Mouse (Mus musculus): ENCODE data around the gene Skint10.

Gene Skint10

DNA sequence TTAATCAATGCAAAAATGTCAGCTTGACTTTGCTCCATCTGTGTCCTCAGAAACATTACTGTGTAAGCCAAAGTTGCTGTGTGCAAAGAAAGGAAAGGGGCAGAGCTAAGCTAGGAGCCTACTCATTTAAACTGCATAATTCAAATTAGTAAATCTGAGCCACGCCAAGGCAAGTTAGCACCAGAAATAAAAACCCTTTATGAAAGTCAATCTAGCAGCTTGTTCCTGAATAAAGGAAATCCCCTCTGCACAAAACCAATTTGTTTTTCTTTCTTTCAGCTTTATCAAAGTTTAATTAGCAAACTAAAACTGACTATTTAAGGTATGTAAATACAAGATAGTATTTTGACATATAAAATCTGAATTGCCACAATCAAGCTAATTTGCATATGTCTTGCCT, at the start of gene Skint10:
Gene Skint10 (minus strand): TSS at position 101 of the 400 bp plus-strand sequence.
- no peak for DNase-seq (ENCODE audit: low spot score)

DNA sequence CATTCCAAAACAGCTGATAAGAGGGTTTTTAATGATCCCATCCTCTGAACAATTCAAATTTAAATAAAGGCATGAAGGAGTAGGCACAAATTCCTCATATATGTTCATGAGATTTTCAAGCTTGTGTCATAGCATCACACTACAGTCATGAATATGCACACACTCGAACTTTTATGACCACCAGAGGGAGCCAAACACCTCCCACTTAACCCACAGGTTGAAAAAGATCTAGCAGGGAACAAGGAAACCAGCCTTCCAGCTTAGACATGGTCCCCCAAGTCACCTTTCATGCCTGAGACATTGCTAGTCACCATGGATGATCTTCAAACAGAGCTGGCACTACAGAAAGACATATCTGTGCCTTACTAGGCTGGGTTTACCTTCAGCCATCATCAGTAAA, 16.0 kb upstream of the Skint10 start:
- DNase-seq (ENCODE audit: low spot score), result no peak

Data from urinary bladder, postnatal 14 days (tissue).